Mouse (Mus musculus): Measurements from ENCODE around the gene Spag8. TPM values are rescaled to one million over a fixed set of nuclear protein-coding genes. Genes with fewer than 3 reads are reported as not detected.

The Spag8 gene
- polyA plus RNA-seq, 1 experiment from 2014 or later, result 1.8 TPM

GRCm38 (mm10) chr4:43674974-43675373 lies 21.6 kb upstream of the Spag8 start:
- H3K9ac ChIP-seq, result no peak overlapping the region
- 73% methylated on average over 5 of the region's 5 CpGs for WGBS
- no peak overlapping the region for H3K4me3 ChIP-seq
- H3K4me2 ChIP-seq (replicated peaks), result no peak overlapping the region
- H3K27me3 ChIP-seq, result no peaks in the 10 kb centered on the region
- H3K4me1 ChIP-seq, result peaks cover 12% of the 10 kb centered on the region
- peaks cover 43% of the 10 kb centered on the region for H3K36me3 ChIP-seq
- ATAC-seq (ENCODE audit: insufficient number of reproducible peaks, insufficient read depth, low FRiP score, low TSS enrichment), result no peak
- no peak overlapping the region for H3K27ac ChIP-seq
- no peaks in the 10 kb centered on the region for H3K9me3 ChIP-seq

GRCm38 (mm10) chr4:43673703-43674102 lies 20.3 kb upstream of the Spag8 start:
- Histone ChIP-seq H3K9me3 (no peaks in the 10 kb centered on the region), H3K27me3 (no peaks in the 10 kb centered on the region), H3K36me3 (peaks cover 43% of the 10 kb centered on the region), H3K4me1 (peaks cover 16% of the 10 kb centered on the region), H3K4me3 (no peak overlapping the region), H3K4me2 (replicated peaks) (no peak overlapping the region), H3K9ac (no peak overlapping the region), H3K27ac (no peak overlapping the region)
- no peak for ATAC-seq (ENCODE audit: insufficient number of reproducible peaks, insufficient read depth, low FRiP score, low TSS enrichment)
- WGBS, result 75% methylated on average over 8 of the region's 8 CpGs

- no peak overlapping the region for H3K4me2 ChIP-seq (replicated peaks)
- no peak overlapping the region for H3K4me3 ChIP-seq
- H3K9ac ChIP-seq, result no peak overlapping the region
- no peak for ATAC-seq (ENCODE audit: insufficient number of reproducible peaks, insufficient read depth, low FRiP score, low TSS enrichment)
- H3K36me3 ChIP-seq, result peaks cover 27% of the 10 kb centered on the region
- peaks cover 16% of the 10 kb centered on the region for H3K4me1 ChIP-seq
- no peaks in the 10 kb centered on the region for H3K9me3 ChIP-seq
- peaks cover 4% of the 10 kb centered on the region; the same call in 1 of the 2 replicates for H3K27me3 ChIP-seq
- H3K27ac ChIP-seq, result no peak overlapping the region
- WGBS, result 6% methylated on average over 2 of the region's 2 CpGs
Measured at GRCm38 (mm10) chr4:43672070-43672469, 18.7 kb upstream of the Spag8 start.

GRCm38 (mm10) chr4:43669428-43669794 lies 16.0 kb upstream of the Spag8 start:
- under 1% methylated on average over 16 of the region's 25 CpGs for WGBS
- peak overlapping the region; percentile 63 for H3K4me3 ChIP-seq
- H3K4me2 ChIP-seq (replicated peaks), result peak overlapping the region; percentile 91
- H3K9ac ChIP-seq, result peak overlapping the region; percentile 81
- H3K36me3 ChIP-seq, result peaks cover 5% of the 10 kb centered on the region; the same call in 1 of the 2 replicates
- peak; percentile 71 for ATAC-seq (ENCODE audit: insufficient number of reproducible peaks, insufficient read depth, low FRiP score, low TSS enrichment)
- peaks cover 17% of the 10 kb centered on the region for H3K27me3 ChIP-seq
- peaks cover 16% of the 10 kb centered on the region for H3K4me1 ChIP-seq
- H3K9me3 ChIP-seq, result no peaks in the 10 kb centered on the region
- peak overlapping the region; percentile 68; the same call in 1 of the 2 replicates for H3K27ac ChIP-seq

GRCm38 (mm10) chr4:43668782-43669427 lies 15.5 kb upstream of the Spag8 start, which contains the start of the genes Tmem8b and Fam221b:
Gene Tmem8b, plus strand, starts transcription at chr4:43668971.
Gene Fam221b, minus strand, starts transcription at chr4:43669145.
- 2% methylated on average over 37 of the region's 41 CpGs for WGBS
- ATAC-seq (ENCODE audit: insufficient number of reproducible peaks, insufficient read depth, low FRiP score, low TSS enrichment), result peak; percentile 90
- H3K9me3 ChIP-seq, result no peaks in the 10 kb centered on the region
- 0 out of 2 replicates have a peak, but pooled peaks cover under 1% of the 10 kb centered on the region for H3K36me3 ChIP-seq
- H3K4me1 ChIP-seq, result peaks cover 16% of the 10 kb centered on the region
- peak within 1 kb of the TSS; percentile 81 for H3K9ac ChIP-seq
- peak within 1 kb of the TSS; percentile 91 for H3K4me2 ChIP-seq (replicated peaks)
- peak within 1 kb of the TSS; percentile 63 for H3K4me3 ChIP-seq
- peak within 1 kb of the TSS; percentile 68; the same call in 1 of the 2 replicates for H3K27ac ChIP-seq
- H3K27me3 ChIP-seq, result peaks cover 18% of the 10 kb centered on the region

- H3K9me3 ChIP-seq, result no peaks in the 10 kb centered on the region
- 28% methylated on average over 4 of the region's 4 CpGs for WGBS
- H3K27me3 ChIP-seq, result peaks cover 37% of the 10 kb centered on the region
- no peaks in the 10 kb centered on the region for H3K36me3 ChIP-seq
- H3K9ac ChIP-seq, result no peak overlapping the region
- H3K4me3 ChIP-seq, result no peak overlapping the region
- no peak overlapping the region for H3K27ac ChIP-seq
- ATAC-seq (ENCODE audit: insufficient number of reproducible peaks, insufficient read depth, low FRiP score, low TSS enrichment), result no peak
- H3K4me2 ChIP-seq (replicated peaks), result no peak overlapping the region
- peaks cover 16% of the 10 kb centered on the region for H3K4me1 ChIP-seq
Measured at GRCm38 (mm10) chr4:43666412-43666811, 13.0 kb upstream of the Spag8 start.

GRCm38 (mm10) chr4:43657146-43657545 lies 3.8 kb upstream of the Spag8 start:
- no peak for ATAC-seq (ENCODE audit: insufficient number of reproducible peaks, insufficient read depth, low FRiP score, low TSS enrichment)
- H3K27me3 ChIP-seq, result peaks cover 11% of the 10 kb centered on the region
- H3K27ac ChIP-seq, result no peak overlapping the region
- no peak overlapping the region for H3K9ac ChIP-seq
- H3K36me3 ChIP-seq, result no peaks in the 10 kb centered on the region
- H3K4me2 ChIP-seq (replicated peaks), result peak overlapping the region; percentile 81
- H3K4me3 ChIP-seq, result peak overlapping the region; percentile 62; the same call in 1 of the 2 replicates
- peaks cover 19% of the 10 kb centered on the region for H3K4me1 ChIP-seq
- H3K9me3 ChIP-seq, result no peaks in the 10 kb centered on the region
- WGBS, result 53% methylated on average over 4 of the region's 4 CpGs

- Histone ChIP-seq H3K9me3 (no peaks in the 10 kb centered on the region), H3K4me3 (peak within 1 kb of the TSS; percentile 62), H3K36me3 (no peaks in the 10 kb centered on the region), H3K4me1 (peaks cover 19% of the 10 kb centered on the region), H3K4me2 (replicated peaks) (peak within 1 kb of the TSS; percentile 81), H3K27ac (peak within 1 kb of the TSS; percentile 82), H3K27me3 (0 out of 2 replicates have a peak, but pooled peaks cover 5% of the 10 kb centered on the region), H3K9ac (peak within 1 kb of the TSS; percentile 75)
- WGBS, result under 1% methylated on average over 34 of the region's 34 CpGs
- peak; percentile 95 for ATAC-seq (ENCODE audit: insufficient number of reproducible peaks, insufficient read depth, low FRiP score, low TSS enrichment)
Measured at GRCm38 (mm10) chr4:43656339-43657109, 3.1 kb upstream of the Spag8 start, which contains the start of gene Hint2. Gene Hint2, minus strand, starts transcription at chr4:43656466.

GRCm38 (mm10) chr4:43655656-43656338 lies 2.4 kb upstream of the Spag8 start:
- Histone ChIP-seq H3K27ac (peak overlapping the region; percentile 82), H3K4me2 (replicated peaks) (peak overlapping the region; percentile 81), H3K9ac (peak overlapping the region; percentile 75), H3K27me3 (no peaks in the 10 kb centered on the region), H3K4me1 (peaks cover 19% of the 10 kb centered on the region), H3K4me3 (peak overlapping the region; percentile 62), H3K9me3 (no peaks in the 10 kb centered on the region), H3K36me3 (no peaks in the 10 kb centered on the region)
- WGBS, result 5% methylated on average over 34 of the region's 34 CpGs
- no peak for ATAC-seq (ENCODE audit: insufficient number of reproducible peaks, insufficient read depth, low FRiP score, low TSS enrichment)

- 92% methylated on average over 4 of the region's 4 CpGs for WGBS
- H3K36me3 ChIP-seq, result peaks cover 17% of the 10 kb centered on the region
- H3K9ac ChIP-seq, result no peak overlapping the region
- no peaks in the 10 kb centered on the region for H3K27me3 ChIP-seq
- H3K4me2 ChIP-seq (replicated peaks), result peak overlapping the region; percentile 45
- peaks cover 7% of the 10 kb centered on the region for H3K9me3 ChIP-seq
- H3K4me3 ChIP-seq, result peak overlapping the region; percentile 26; the same call in 1 of the 2 replicates
- H3K4me1 ChIP-seq, result peaks cover 19% of the 10 kb centered on the region
- H3K27ac ChIP-seq, result no peak overlapping the region
- no peak for ATAC-seq (ENCODE audit: insufficient number of reproducible peaks, insufficient read depth, low FRiP score, low TSS enrichment)
Measured at GRCm38 (mm10) chr4:43652726-43653125, 668 bp downstream of the Spag8 start.

GRCm38 (mm10) chr4:43649783-43650182 lies 3.6 kb downstream of the Spag8 start:
- H3K9ac ChIP-seq, result no peak overlapping the region
- WGBS, result 87% methylated on average over 3 of the region's 3 CpGs
- no peaks in the 10 kb centered on the region for H3K27me3 ChIP-seq
- peaks cover 5% of the 10 kb centered on the region; the same call in 1 of the 2 replicates for H3K4me1 ChIP-seq
- no peak overlapping the region for H3K4me3 ChIP-seq
- no peak for ATAC-seq (ENCODE audit: insufficient number of reproducible peaks, insufficient read depth, low FRiP score, low TSS enrichment)
- peaks cover 7% of the 10 kb centered on the region for H3K9me3 ChIP-seq
- no peak overlapping the region for H3K4me2 ChIP-seq (replicated peaks)
- no peak overlapping the region for H3K27ac ChIP-seq
- H3K36me3 ChIP-seq, result peaks cover 27% of the 10 kb centered on the region
